Mouse (Mus musculus) midbrain, embryonic 13.5 days (tissue): ENCODE measurements around the gene Chrm3. TPM values are rescaled to one million over a fixed set of nuclear protein-coding genes. Genes with fewer than 3 reads are reported as not detected.
A peak's percentile ranks its signal among the peaks of the same experiment; 100 is the strongest.

Source experiments
- ATAC-seq: fragments of 200-750 bp; cut with Nextera tagmentation; 2 replicates; pipeline ENCODE4 v1.8.0; 2017; ENCODE audit warnings: mild to moderate bottlenecking, moderate TSS enrichment, moderate library complexity
- H3K27ac ChIP-seq: fragments of 300-500 bp; sonication (generic); 2 replicates; pipeline ENCODE4 v1.5.1; 2015; ENCODE audit warnings: inconsistent platforms, mild to moderate bottlenecking, moderate library complexity
- H3K27me3 ChIP-seq: fragments of 300-500 bp; sonication (generic); 2 replicates; pipeline ENCODE4 v1.6.1; 2015; ENCODE audit warnings: mild to moderate bottlenecking, inconsistent platforms
- H3K36me3 ChIP-seq: fragments of 300-500 bp; sonication (generic); 2 replicates; pipeline ENCODE4 v1.6.1; 2015; ENCODE audit warnings: mild to moderate bottlenecking, inconsistent platforms
- H3K4me1 ChIP-seq: fragments of 300-500 bp; sonication (generic); replicated peaks from 2 replicates; pipeline ENCODE4 v1.6.1; 2015; ENCODE audit warnings: inconsistent platforms
- H3K4me2 ChIP-seq: fragments of 300-500 bp; sonication (generic); replicated peaks from 2 replicates; pipeline ENCODE4 v1.6.1; 2015; ENCODE audit warnings: moderate library complexity, mild to moderate bottlenecking, inconsistent platforms
- H3K4me3 ChIP-seq: fragments of 300-500 bp; sonication (generic); replicated peaks from 2 replicates; pipeline ENCODE4 v1.5.1; 2015; ENCODE audit warnings: mild to moderate bottlenecking, inconsistent platforms
- H3K9ac ChIP-seq: fragments of 300-500 bp; sonication (generic); replicated peaks from 2 replicates; pipeline ENCODE4 v1.6.1; 2015; ENCODE audit warnings: mild to moderate bottlenecking, inconsistent platforms
- H3K9me3 ChIP-seq: fragments of 300-500 bp; sonication (generic); 2 replicates; pipeline ENCODE4 v1.6.1; 2016; ENCODE audit warnings: mild to moderate bottlenecking, inconsistent platforms
- WGBS: fragments of 180-500 bp; shearing (Covaris S2); methylation state at CpG from one replicate; pipeline ENCODE4 v1.1.7; 2015; 5-methylcytosine and 5-hydroxymethylcytosine counted together
- polyA plus RNA-seq: library from polyadenylated mRNA; unstranded; fragments of >200 nt; fragmentation: Nextera tagmentation; extraction: Ambion mirVana; gene quantifications from 2 replicates; pipeline ENCODE4 v1.2.1, GENCODE M21; 2015

Chrm3 gene
- polyA plus RNA-seq, 1 experiment from 2014 or later: 1.4 TPM

DNA sequence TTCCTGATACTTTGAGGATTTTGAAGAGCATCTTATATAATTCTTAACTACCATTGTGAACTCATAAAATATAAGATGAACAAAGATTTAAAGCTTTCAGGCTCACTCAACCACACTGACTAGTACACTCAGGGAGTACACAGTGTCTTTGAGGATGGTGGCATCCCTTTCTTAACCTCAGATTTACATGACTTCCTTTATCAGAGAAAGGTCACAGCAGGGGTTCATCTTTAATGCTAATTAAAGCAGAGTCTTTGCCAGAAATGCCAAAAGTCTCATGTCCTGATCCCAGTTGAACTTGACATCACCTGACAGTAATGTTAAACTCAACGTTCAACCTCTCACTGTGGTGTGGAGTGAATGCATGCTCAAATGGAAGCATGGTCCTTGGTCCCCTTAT lies 301.7 kb downstream of the Chrm3 start:
- no peak overlapping the region for H3K9ac ChIP-seq
- no peak for ATAC-seq
- no peak overlapping the region for H3K4me2 ChIP-seq
- H3K27ac ChIP-seq: no peak overlapping the region
- no peaks in the 10 kb centered on the region for H3K27me3 ChIP-seq
- H3K9me3 ChIP-seq: no peaks in the 10 kb centered on the region
- H3K4me1 ChIP-seq: no peaks in the 10 kb centered on the region
- WGBS: 39% methylated on average over 1 of the region's 1 CpGs
- H3K36me3 ChIP-seq: no peaks in the 10 kb centered on the region
- H3K4me3 ChIP-seq: no peak overlapping the region

DNA sequence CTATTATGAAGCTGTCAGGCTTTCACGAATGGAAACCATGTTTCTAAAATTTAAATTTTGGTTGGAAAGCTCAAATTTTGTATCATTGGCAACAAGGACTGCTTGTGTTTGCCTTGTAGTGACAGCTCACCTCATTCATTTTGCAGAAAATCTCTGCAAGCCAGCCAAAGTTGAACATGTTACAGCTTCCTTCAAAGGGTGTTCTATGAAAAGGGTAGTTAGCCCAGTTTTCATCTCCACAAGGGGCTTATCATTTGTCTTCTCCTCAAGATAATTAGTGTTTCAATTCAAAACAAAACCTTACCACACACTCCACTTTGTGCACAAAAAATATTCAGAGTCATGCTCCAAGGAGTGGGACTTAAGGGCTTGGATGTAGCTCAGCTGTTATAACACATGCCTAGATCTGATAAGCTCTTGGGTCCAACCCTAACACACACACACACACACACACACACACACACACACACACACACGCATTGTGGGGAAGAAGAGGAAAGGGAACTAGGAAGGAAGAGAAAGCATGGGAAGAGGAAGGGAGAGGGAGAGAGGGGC lies 302.9 kb downstream of the Chrm3 start:
- WGBS: 76% methylated on average over 2 of the region's 2 CpGs
- no peak overlapping the region for H3K27ac ChIP-seq
- no peak overlapping the region for H3K4me2 ChIP-seq
- no peak for ATAC-seq
- no peaks in the 10 kb centered on the region for H3K36me3 ChIP-seq
- no peaks in the 10 kb centered on the region for H3K27me3 ChIP-seq
- no peak overlapping the region for H3K4me3 ChIP-seq
- H3K4me1 ChIP-seq: no peaks in the 10 kb centered on the region
- no peaks in the 10 kb centered on the region for H3K9me3 ChIP-seq
- no peak overlapping the region for H3K9ac ChIP-seq

DNA sequence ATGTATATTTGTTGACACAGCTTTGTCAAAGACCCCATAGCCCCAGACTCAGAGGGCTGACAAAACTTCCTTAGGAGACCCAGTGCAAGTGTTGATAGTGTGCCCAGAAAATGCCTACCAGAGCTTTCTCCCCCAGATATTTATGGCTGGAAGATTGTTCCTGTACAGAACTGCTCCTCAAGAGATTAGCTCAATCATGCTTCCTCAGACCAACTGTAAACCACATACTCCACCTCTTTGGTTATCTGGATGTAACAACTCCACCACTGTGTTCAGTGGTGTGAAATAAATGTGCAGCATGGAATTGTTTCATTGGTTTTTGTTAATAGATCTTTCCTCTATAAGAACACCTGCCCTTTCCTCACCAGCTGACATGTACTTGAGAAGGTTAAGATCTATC lies 306.6 kb downstream of the Chrm3 start:
- Histone ChIP-seq H3K4me3 (no peak overlapping the region), H3K4me1 (no peaks in the 10 kb centered on the region), H3K36me3 (no peaks in the 10 kb centered on the region), H3K27ac (no peak overlapping the region), H3K9me3 (no peaks in the 10 kb centered on the region), H3K27me3 (no peaks in the 10 kb centered on the region), H3K4me2 (no peak overlapping the region), H3K9ac (no peak overlapping the region)
- ATAC-seq: no peak

DNA sequence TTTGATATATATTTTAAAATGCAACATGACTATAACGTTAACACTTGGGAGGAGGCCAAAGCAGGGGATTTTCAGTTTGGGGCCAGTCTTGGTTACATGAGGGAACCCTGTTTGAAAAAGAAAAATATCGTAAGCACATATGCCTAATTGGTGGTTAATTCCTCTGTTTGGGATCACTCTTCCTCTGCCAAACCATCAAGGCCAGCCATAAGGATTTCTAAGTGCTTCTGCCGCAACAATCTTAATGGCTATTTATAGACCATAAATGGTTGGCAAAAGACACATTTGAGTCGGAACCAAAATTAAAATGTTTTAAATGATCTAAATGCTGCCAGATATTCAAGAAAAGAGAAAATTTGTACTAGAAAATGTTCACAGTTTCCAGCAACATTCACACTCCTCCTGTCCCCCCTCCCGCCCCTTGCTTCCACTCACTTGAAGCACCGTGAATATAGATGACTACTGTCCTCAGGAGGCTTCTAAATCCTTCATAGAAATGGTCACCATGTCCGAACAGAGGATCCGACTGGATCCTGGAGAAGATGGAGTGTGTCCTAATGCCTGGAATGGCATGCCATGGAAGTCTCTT lies 307.3 kb downstream of the Chrm3 start:
- no peak for ATAC-seq
- no peak overlapping the region for H3K4me3 ChIP-seq
- H3K4me1 ChIP-seq: no peaks in the 10 kb centered on the region
- no peaks in the 10 kb centered on the region for H3K27me3 ChIP-seq
- H3K9me3 ChIP-seq: no peaks in the 10 kb centered on the region
- WGBS: 92% methylated on average over 8 of the region's 8 CpGs
- H3K27ac ChIP-seq: no peak overlapping the region
- H3K9ac ChIP-seq: no peak overlapping the region
- no peaks in the 10 kb centered on the region for H3K36me3 ChIP-seq
- no peak overlapping the region for H3K4me2 ChIP-seq

DNA sequence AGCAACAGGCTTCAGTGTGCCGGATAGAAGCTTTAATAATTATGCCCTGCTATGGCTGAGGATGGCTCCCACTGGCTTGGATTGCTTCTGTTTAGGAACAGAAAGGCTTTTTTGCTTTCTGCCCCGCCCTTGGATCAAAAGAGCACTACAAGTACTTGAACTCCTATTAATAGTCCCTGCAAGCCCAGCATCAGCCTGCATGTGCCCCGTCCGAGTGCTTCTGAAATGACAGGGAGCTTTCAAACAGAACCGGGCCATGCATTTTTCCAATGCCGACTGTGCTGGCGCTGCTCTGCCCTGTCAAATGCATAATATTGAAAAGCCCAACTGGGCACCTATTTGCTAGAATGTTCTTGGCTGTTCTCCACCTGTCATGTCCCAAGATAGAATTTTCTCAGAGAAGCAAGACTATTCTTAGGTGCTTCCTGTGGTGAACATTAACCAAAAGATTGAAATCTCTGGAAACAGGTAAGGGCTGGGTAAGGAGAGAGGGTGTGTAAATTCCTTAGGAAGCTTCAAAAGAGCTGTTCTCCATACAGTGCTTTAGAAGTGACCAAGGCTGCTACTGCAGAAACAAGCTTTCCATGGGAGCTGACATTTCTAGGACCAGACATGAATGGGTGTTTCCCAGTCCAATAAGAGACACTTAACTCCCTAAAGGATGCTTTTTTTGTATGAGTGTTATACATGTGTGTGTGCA lies 314.8 kb downstream of the Chrm3 start:
- Histone ChIP-seq H3K9ac (no peak overlapping the region), H3K4me1 (no peaks in the 10 kb centered on the region), H3K27me3 (no peaks in the 10 kb centered on the region), H3K4me2 (no peak overlapping the region), H3K36me3 (no peaks in the 10 kb centered on the region), H3K9me3 (no peaks in the 10 kb centered on the region), H3K27ac (no peak overlapping the region), H3K4me3 (no peak overlapping the region)
- WGBS: 86% methylated on average over 7 of the region's 7 CpGs
- no peak for ATAC-seq

DNA sequence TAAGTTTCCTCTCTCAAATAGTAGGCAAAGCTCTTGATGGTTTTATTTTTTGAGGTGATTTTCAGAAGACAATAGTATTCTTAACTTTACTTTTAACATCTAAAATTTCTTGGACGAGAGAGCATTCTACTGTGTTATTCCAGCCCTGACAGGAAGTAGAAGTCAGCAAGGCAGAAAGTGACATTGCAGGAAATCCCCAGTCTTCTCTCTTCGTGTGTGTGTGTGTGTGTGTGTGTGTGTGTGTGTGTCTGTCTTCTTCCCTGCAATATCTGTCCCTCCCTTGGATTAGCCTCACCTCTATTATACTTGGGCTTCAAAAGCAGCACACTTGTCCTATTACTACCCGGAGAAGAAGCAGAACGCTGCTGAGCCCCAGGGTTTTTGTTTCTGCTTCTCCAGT lies 316.6 kb downstream of the Chrm3 start:
- WGBS: 64% methylated on average over 4 of the region's 4 CpGs
- H3K4me3 ChIP-seq: no peak overlapping the region
- no peaks in the 10 kb centered on the region for H3K36me3 ChIP-seq
- H3K4me1 ChIP-seq: no peaks in the 10 kb centered on the region
- H3K9ac ChIP-seq: no peak overlapping the region
- no peaks in the 10 kb centered on the region for H3K9me3 ChIP-seq
- no peak overlapping the region for H3K4me2 ChIP-seq
- H3K27ac ChIP-seq: no peak overlapping the region
- ATAC-seq: no peak
- no peaks in the 10 kb centered on the region for H3K27me3 ChIP-seq

DNA sequence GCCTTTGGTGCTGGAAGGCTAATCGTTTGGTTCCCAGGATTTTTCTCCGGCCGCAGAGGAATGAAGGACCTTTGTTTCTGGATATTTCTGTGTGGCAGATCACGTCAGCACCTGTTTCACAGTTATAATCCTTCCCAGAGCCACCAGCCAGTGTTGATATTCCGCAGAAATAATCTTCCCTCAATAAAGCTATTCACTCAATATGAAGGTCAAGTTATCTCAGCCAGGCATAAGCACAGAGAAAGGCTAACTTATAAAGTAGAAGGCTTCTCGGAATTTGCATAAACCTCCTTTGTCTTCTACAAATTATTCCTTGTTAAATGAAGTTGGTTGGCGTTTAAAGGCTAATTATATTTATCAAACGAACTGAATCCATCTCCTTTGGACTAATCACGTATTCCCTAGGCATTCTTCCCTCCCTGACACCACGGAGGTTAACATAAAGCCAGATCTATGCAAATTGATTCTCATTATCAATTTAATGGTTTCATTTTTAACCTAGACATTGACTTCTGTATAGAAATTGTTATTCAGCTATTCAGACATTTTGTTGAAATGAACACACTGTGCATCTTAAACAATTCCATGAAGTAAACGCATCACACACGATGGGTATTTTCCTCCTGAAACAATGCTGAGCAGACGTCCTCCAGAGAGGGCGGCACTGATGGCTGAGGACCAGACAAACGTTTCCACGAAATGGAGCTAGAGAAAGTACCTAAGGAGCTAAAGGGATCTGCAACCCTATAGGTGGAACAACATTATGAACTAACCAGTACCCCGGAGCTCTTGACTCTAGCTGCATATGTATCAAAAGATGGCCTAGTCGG lies 326.9 kb downstream of the Chrm3 start:
- Histone ChIP-seq H3K4me3 (no peak overlapping the region), H3K27ac (no peak overlapping the region; the same call in 1 of the 2 replicates)

DNA sequence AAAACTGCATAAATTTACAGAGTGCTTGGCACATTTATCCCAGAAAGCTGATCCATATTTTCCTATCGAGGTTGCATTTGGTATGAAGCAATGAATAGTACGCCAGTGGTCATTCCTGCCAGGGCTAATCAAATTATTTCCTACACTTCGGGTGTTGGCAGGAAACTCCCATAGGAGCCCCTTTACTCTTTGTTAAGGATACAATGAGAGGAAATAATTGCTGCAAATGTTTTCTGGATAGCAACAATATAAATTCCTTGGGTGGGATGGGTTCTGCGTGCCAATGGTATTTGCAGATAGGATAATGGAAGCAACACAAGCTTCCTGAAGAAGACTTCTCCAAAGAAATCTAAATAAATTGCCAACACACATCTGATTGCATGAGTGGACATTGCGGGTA lies 329.1 kb downstream of the Chrm3 start:
- H3K4me3 ChIP-seq: no peak overlapping the region
- 82% methylated on average over 5 of the region's 5 CpGs for WGBS
- no peaks in the 10 kb centered on the region for H3K36me3 ChIP-seq
- H3K4me2 ChIP-seq: no peak overlapping the region
- no peak overlapping the region for H3K27ac ChIP-seq
- H3K9me3 ChIP-seq: no peaks in the 10 kb centered on the region
- H3K27me3 ChIP-seq: no peaks in the 10 kb centered on the region
- no peak for ATAC-seq
- H3K4me1 ChIP-seq: peaks cover 5% of the 10 kb centered on the region; the same call in 1 of the 2 replicates
- H3K9ac ChIP-seq: no peak overlapping the region

More for the DNA sequence above, 326.9 kb downstream of the Chrm3 start:
- Histone ChIP-seq H3K4me2 (no peak overlapping the region), H3K9ac (no peak overlapping the region), H3K36me3 (no peaks in the 10 kb centered on the region), H3K9me3 (no peaks in the 10 kb centered on the region), H3K27me3 (no peaks in the 10 kb centered on the region), H3K4me1 (peaks cover 5% of the 10 kb centered on the region; the same call in 1 of the 2 replicates)
- ATAC-seq: peak; percentile 69
- WGBS: 49% methylated on average over 18 of the region's 18 CpGs

DNA sequence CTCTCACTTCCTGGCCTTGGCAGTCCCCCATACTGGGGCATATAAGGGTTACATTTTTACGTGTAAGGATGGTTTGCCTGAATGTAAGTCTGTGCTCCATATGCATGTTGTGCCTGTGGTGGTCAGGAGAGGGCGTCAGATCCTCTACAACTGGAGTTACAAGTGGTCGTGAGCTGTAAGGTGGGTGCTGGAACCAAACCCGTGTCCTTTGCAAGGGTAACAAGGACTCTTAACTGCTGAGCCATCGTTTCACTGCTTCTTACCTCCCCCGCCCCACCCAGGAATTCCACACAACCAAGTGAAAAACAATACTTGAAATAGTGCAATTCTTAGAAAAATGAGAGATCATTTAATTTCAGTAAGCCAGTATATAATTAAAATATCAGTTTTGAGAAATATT lies 330.7 kb downstream of the Chrm3 start:
- no peak overlapping the region for H3K4me3 ChIP-seq
- no peak for ATAC-seq
- H3K9me3 ChIP-seq: no peaks in the 10 kb centered on the region
- H3K9ac ChIP-seq: no peak overlapping the region
- no peak overlapping the region for H3K4me2 ChIP-seq
- H3K27ac ChIP-seq: no peak overlapping the region
- H3K36me3 ChIP-seq: no peaks in the 10 kb centered on the region
- H3K4me1 ChIP-seq: peaks cover 5% of the 10 kb centered on the region; the same call in 1 of the 2 replicates
- no peaks in the 10 kb centered on the region for H3K27me3 ChIP-seq
- 85% methylated on average over 6 of the region's 6 CpGs for WGBS

DNA sequence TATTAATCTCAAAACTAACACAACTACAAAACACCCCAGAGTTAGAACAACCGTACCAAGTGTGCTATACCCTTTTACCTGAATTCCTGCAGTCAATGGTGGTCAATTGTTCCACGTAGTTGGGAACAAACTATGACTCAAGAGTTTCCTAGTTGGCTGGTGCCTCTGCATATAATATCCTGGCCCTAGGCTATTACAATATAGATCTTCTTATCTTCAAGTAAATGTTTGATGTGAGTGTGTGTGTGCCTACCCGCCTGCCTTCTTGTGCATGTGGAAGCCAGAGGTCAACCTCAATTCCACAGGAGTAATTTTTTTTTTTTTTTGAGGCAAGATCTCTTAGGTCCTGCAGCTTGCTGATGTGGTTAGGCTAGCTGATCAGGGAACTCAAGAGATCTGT lies 335.5 kb downstream of the Chrm3 start:
- no peak overlapping the region for H3K9ac ChIP-seq
- no peaks in the 10 kb centered on the region for H3K27me3 ChIP-seq
- WGBS: 92% methylated on average over 3 of the region's 3 CpGs
- H3K27ac ChIP-seq: no peak overlapping the region
- no peak overlapping the region for H3K4me3 ChIP-seq
- no peaks in the 10 kb centered on the region for H3K36me3 ChIP-seq
- H3K4me2 ChIP-seq: no peak overlapping the region
- peaks cover 8% of the 10 kb centered on the region; the same call in 1 of the 2 replicates for H3K4me1 ChIP-seq
- ATAC-seq: no peak
- H3K9me3 ChIP-seq: no peaks in the 10 kb centered on the region

DNA sequence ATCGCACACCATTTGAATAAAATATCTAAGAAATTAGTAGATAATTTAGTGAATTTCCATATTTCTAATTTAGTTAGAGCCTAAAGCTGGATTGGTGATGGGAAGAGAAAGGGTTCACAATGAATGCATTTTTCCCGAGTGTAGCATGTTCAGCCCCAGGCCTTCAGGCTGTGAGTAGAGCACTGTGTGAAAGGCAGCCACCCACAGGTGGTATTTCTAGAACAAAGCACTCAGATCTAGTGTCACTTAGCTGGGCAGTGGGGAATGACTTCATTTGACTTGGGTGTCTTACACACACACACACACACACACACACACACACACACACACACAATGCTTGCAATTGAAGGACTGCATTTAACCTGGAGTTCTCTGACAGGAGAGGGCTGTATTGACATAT lies 337.5 kb downstream of the Chrm3 start:
- peaks cover 8% of the 10 kb centered on the region; the same call in 1 of the 2 replicates for H3K4me1 ChIP-seq
- no peaks in the 10 kb centered on the region for H3K9me3 ChIP-seq
- H3K9ac ChIP-seq: no peak overlapping the region
- no peaks in the 10 kb centered on the region for H3K36me3 ChIP-seq
- no peak overlapping the region for H3K4me3 ChIP-seq
- 63% methylated on average over 2 of the region's 2 CpGs for WGBS
- H3K27ac ChIP-seq: no peak overlapping the region
- H3K27me3 ChIP-seq: no peaks in the 10 kb centered on the region
- peak; percentile 60; the same call in 1 of the 2 replicates for ATAC-seq
- H3K4me2 ChIP-seq: no peak overlapping the region

DNA sequence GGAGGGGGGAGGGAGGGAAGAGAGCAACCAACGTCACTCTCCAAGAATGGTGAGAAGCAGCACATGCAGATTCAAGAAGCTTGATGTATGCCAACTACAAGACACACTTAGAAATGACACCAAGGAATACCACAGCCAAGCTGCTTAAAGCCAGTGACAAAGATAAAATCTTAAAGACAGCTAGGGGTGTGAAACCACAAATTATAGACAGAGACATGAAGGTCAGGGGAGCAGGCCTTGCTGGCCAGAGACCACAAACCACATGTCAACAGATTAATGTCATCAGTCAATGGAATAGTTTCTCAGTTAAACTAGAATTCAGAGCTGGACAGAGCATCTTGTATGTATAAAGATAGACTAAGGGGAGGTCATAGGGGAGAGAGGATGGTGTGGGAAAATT lies 341.4 kb downstream of the Chrm3 start:
- H3K36me3 ChIP-seq: no peaks in the 10 kb centered on the region
- ATAC-seq: no peak
- H3K27ac ChIP-seq: no peak overlapping the region
- no peak overlapping the region for H3K9ac ChIP-seq
- H3K4me2 ChIP-seq: no peak overlapping the region
- no peaks in the 10 kb centered on the region for H3K9me3 ChIP-seq
- H3K4me1 ChIP-seq: peaks cover 4% of the 10 kb centered on the region; the same call in 1 of the 2 replicates
- H3K27me3 ChIP-seq: no peaks in the 10 kb centered on the region
- 72% methylated on average over 1 of the region's 1 CpGs for WGBS
- no peak overlapping the region for H3K4me3 ChIP-seq
